Mouse (Mus musculus) spleen, adult 2 months (tissue): Measurements from ENCODE around the gene Tmem109. TPM values are rescaled to one million over a fixed set of nuclear protein-coding genes. Genes with fewer than 3 reads are reported as not detected.
A peak's percentile ranks its signal among the peaks of the same experiment; 100 is the strongest.

Experiments used
- DNase-seq, 2 experiments: peaks; one replicate each; pipeline versions ENCODE4 v3.0.0 to v3.0.0-alpha.2; 2012 to 2021; ENCODE audit warnings: low spot score in 2 of 2, low read depth in 1 of 2
- H3K27ac ChIP-seq: fragments of 200-500 bp; 2 replicates; pipeline ENCODE4 v1.5.1; 2012; ENCODE audit warnings: low read length, inconsistent platforms; ENCODE audit not compliant: insufficient read depth
- H3K27me3 ChIP-seq: fragments of 200-500 bp; 2 replicates; pipeline ENCODE4 v1.6.1; 2012; ENCODE audit warnings: mild to moderate bottlenecking, moderate library complexity, low read length, inconsistent platforms; ENCODE audit not compliant: control insufficient read depth, insufficient read depth
- H3K36me3 ChIP-seq: fragments of 200-500 bp; 2 replicates; pipeline ENCODE4 v1.6.1; 2012; ENCODE audit warnings: mild to moderate bottlenecking, low read length, inconsistent platforms; ENCODE audit not compliant: control insufficient read depth, insufficient read depth
- H3K4me1 ChIP-seq: fragments of 200-500 bp; 2 replicates; pipeline ENCODE4 v1.6.1; 2011; ENCODE audit warnings: inconsistent platforms; ENCODE audit not compliant: control insufficient read depth, insufficient read depth, insufficient read length
- H3K4me3 ChIP-seq: fragments of 200-500 bp; 2 replicates; pipeline ENCODE4 v1.5.1; 2011; ENCODE audit warnings: mild to moderate bottlenecking, inconsistent platforms; ENCODE audit not compliant: insufficient read depth, insufficient read length; ENCODE audit errors: extremely low read depth
- CTCF ChIP-seq: fragments of 200-500 bp; IDR thresholded peaks from 2 replicates; pipeline ENCODE4 v1.5.1; 2011; ENCODE audit warnings: mild to moderate bottlenecking, inconsistent platforms; ENCODE audit not compliant: insufficient read depth, insufficient read length, insufficient replicate concordance; ENCODE audit errors: extremely low read depth
- POLR2A ChIP-seq: fragments of 200-500 bp; IDR thresholded peaks from 2 replicates; pipeline ENCODE4 v1.6.1; 2011; ENCODE audit warnings: low read depth, low read length, inconsistent platforms
- WGBS: fragments of 180-500 bp; shearing (Covaris S2); methylation state at CpG from one replicate; pipeline ENCODE4 v1.1.7; 2018; 5-methylcytosine and 5-hydroxymethylcytosine counted together
- polyA plus RNA-seq: library from polyadenylated mRNA; depleted of rRNA; stranded (reverse); fragments of >200 nt; gene quantifications from 2 replicates; pipeline ENCODE4 v1.2.3, GENCODE M21; 2012

The Tmem109 gene
- polyA plus RNA-seq, 1 experiment: 45.8 TPM

DNA sequence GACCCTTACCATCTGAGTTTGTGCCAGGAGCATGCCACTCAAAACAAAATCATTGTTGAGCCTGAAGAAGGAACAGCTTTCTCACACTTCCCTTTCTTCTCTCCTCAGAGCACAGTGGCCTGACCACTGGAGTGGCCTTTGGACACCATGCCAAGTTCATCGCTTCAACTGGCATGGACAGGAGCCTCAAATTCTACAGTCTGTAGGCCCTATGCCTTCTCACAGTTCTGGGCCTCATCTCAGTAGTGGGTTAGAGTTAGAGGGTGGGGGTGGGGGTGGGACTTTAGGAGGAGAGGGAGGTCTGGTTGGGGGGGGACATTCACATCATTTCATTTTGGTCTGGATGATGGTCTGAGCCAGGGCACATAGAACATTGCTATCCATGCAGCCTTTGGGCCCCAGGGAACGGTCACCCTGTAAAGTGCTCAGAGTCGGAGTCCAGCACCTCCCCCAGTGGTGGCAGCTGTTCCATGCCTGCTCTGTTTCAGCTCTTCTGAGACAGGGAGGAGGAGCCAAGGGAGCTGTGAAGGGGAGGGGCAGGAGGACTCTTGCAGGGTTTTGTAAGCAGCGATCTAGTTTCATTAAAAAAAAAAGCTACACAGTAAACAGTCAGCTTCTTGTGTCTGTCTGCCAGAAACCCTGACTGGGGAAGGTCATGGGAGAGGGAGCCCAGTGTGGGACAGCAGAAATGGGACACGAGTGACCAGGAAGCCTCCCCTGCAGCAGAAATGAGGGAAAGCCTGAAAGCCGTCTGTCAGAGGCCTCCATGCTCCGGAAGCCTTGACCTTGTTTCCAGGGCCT is 23.3 kb upstream of the Tmem109 start:
- TF ChIP-seq CTCF: no peak
- no peak for TF ChIP-seq POLR2A
- Histone ChIP-seq H3K4me3 (no peak overlapping the region), H3K27me3 (no peaks in the 10 kb centered on the region), H3K27ac (peak overlapping the region; percentile 23; the same call in 1 of the 2 replicates), H3K36me3 (peaks cover 35% of the 10 kb centered on the region), H3K4me1 (no peaks in the 10 kb centered on the region)
- 78% methylated on average over 7 of the region's 7 CpGs for WGBS
- no peak for DNase-seq

DNA sequence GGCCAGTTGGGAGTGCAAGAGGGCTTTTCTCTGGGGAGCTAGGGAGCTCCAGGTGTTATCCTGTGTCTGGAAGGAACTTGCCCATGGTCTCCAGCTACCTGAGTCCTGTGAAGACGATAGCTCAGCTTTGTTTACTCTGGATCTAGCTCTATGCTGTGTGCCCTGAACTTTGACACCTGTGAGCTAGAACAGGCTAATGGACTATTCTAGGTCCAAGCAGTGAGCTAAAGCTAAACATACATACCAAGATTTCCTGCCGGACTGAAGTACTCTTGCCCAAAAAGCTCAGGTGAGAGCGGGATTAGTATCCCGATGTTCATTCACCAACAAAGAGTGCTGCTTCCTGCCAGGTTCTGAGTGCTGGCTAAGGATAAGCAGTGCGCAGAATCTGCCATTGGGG is 22.7 kb upstream of the Tmem109 start:
- 93% methylated on average over 5 of the region's 5 CpGs for WGBS
- Histone ChIP-seq H3K27ac (no peak overlapping the region), H3K27me3 (no peaks in the 10 kb centered on the region), H3K4me3 (no peak overlapping the region), H3K36me3 (peaks cover 39% of the 10 kb centered on the region), H3K4me1 (no peaks in the 10 kb centered on the region)
- DNase-seq: no peak
- no peak for TF ChIP-seq CTCF
- no peak for TF ChIP-seq POLR2A

DNA sequence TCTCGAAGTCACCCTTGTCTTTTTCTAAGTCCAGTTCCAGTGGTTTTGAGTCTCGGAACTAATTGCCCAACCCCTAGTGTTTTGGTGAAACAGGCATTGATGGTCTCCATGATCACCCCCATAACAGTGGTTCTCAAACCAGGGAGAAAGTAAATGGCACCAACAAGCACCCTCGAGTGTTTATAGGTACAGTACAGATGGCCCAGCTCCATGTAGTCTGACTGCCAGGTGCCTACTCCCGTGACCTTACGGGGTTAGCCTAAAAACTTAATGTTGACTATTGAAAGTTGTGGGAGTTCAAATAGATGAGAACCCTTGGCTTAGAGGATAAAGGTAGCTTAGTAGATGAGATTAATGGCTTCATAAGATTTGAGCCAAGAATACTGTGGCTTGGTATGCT is 19.2 kb upstream of the Tmem109 start:
- H3K4me1 ChIP-seq: no peaks in the 10 kb centered on the region
- 95% methylated on average over 5 of the region's 5 CpGs for WGBS
- H3K36me3 ChIP-seq: peaks cover 47% of the 10 kb centered on the region
- no peak for DNase-seq
- no peak overlapping the region for H3K4me3 ChIP-seq
- H3K27ac ChIP-seq: no peak overlapping the region
- H3K27me3 ChIP-seq: no peaks in the 10 kb centered on the region
- no peak for TF ChIP-seq POLR2A
- no peak for TF ChIP-seq CTCF

DNA sequence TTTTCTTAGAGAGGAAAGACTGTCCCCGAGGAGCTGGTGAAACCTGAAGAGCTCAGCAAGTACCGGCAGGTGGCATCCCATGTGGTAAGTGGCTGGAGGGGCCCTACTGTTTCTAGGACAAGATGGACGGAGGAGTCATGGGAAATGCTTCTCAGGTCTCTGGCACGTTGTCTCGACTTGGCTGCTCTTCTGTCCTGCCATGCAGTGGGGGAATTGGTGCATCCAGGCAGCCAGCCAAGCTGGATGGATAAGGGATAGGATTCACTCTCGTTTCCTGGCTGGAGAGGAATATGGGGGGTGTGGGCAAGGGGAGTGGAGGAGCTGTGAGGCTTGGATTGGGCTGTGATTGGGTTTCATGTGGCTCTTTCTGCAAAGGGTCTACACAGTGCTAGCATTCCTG is 18.5 kb upstream of the Tmem109 start:
- 88% methylated on average over 6 of the region's 6 CpGs for WGBS
- no peak for TF ChIP-seq POLR2A
- no peak for TF ChIP-seq CTCF
- no peak for DNase-seq
- Histone ChIP-seq H3K27me3 (no peaks in the 10 kb centered on the region), H3K4me1 (peaks cover 3% of the 10 kb centered on the region), H3K27ac (no peak overlapping the region), H3K36me3 (peaks cover 45% of the 10 kb centered on the region), H3K4me3 (no peak overlapping the region)

DNA sequence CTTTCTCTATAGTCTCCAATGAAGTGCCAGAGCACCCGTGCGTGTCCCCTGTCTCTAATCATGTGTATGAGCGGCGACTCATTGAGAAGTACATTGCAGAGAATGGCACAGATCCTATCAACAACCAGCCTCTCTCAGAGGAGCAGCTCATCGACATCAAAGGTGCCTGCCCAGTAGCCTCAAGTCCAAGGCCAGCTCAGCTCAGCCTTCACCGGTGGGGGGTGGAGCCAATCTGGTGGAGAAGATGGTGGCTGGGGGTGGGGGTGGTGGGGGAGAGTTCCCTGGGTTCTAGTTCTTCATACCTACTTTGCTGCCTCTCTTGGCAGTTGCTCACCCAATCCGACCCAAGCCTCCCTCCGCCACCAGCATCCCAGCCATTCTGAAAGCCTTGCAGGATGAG is 15.7 kb upstream of the Tmem109 start:
- no peak for DNase-seq
- TF ChIP-seq CTCF: no peak
- Histone ChIP-seq H3K27ac (no peak overlapping the region), H3K27me3 (no peaks in the 10 kb centered on the region), H3K4me3 (no peak overlapping the region), H3K4me1 (peaks cover 3% of the 10 kb centered on the region), H3K36me3 (peaks cover 29% of the 10 kb centered on the region)
- WGBS: 85% methylated on average over 8 of the region's 8 CpGs

DNA sequence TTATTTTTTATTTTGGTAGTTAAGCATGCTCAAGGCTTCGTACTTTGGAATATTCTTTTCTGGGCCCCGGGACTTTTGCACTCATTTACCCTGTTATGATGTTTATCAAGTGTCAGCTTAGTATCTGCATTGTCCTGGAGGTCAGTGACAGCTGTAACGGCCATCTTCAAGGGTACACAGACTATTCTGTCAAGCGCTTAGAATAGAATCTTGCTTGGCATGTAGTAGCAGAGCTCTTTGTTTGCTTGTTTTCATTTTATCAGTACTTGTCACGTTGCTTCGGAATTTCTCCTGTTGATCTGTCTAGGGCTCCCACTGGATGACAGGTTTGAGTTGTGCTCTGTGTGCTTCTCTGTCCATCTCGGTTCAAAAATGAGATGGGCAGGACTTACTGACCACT is 15.0 kb upstream of the Tmem109 start:
- 86% methylated on average over 7 of the region's 7 CpGs for whole genome bisulfite sequencing
- H3K36me3 ChIP-seq: peaks cover 23% of the 10 kb centered on the region
- H3K27me3 ChIP-seq: no peaks in the 10 kb centered on the region
- H3K27ac ChIP-seq: no peak overlapping the region
- H3K4me3 ChIP-seq: no peak overlapping the region
- peaks cover 3% of the 10 kb centered on the region for H3K4me1 ChIP-seq
- no peak for DNase-seq
- TF ChIP-seq POLR2A: no peak
- TF ChIP-seq CTCF: no peak

DNA sequence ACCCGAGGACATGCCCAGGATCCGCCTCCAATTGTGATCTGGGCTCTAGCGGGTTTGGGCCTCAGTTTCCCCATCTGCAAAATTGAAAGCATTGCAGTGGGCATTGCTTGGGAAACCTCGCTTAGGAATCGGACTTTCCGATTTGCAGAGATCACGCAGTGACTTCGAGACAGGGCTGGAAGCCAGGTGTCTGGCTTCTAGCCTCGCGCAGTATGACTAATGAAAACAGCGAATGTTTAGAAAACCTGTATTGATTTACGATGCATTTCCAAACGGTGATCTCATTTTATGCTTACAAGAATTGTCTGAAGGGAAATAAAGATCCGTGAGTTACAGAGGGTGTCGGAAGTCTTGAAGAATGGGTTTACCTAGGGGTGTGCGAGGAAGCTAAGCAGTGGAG is 13.9 kb upstream of the Tmem109 start:
- Histone ChIP-seq H3K27me3 (no peaks in the 10 kb centered on the region), H3K4me3 (peak overlapping the region; percentile 97), H3K27ac (peak overlapping the region; percentile 87), H3K36me3 (peaks cover 18% of the 10 kb centered on the region), H3K4me1 (peaks cover 3% of the 10 kb centered on the region)
- DNase-seq: no peak
- 1% methylated on average over 16 of the region's 16 CpGs for WGBS
- TF ChIP-seq CTCF (no peak), POLR2A (no peak)
